Mouse (Mus musculus): ENCODE measurements at regions not wholly inside any gene's neighbourhood (a gene's known extent, or its start where the extent isn't known, plus 50 kb on each side); places are given as distances from the start of the nearest gene placed in this dataset.
"Not testable (repeated sequence)": the region's sequence is repeated elsewhere in the genome, so short reads cannot be mapped to it uniquely, and the experiment has no call there.

DNA sequence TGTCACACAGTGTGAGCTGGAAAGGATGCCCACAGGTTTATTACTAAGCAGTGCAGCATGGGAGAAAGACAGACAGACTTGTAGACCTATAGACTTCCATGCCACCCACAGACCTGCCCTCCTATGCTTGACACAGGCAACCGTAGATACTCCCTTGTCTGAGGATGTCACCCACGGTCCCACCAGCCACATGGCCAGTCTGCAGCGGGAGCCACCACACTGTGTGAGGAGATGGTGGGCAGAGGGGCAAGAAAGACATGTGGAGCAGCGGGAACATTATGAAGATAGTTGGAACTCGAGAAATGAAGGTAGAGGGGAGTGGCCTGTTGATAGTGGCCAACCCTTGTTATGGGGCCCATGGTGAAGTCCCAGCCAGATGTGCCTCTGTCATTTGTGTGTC, 244.0 kb upstream of the Tusc1 start:
- ATAC-seq (ENCODE audit: low TSS enrichment): no peak

DNA sequence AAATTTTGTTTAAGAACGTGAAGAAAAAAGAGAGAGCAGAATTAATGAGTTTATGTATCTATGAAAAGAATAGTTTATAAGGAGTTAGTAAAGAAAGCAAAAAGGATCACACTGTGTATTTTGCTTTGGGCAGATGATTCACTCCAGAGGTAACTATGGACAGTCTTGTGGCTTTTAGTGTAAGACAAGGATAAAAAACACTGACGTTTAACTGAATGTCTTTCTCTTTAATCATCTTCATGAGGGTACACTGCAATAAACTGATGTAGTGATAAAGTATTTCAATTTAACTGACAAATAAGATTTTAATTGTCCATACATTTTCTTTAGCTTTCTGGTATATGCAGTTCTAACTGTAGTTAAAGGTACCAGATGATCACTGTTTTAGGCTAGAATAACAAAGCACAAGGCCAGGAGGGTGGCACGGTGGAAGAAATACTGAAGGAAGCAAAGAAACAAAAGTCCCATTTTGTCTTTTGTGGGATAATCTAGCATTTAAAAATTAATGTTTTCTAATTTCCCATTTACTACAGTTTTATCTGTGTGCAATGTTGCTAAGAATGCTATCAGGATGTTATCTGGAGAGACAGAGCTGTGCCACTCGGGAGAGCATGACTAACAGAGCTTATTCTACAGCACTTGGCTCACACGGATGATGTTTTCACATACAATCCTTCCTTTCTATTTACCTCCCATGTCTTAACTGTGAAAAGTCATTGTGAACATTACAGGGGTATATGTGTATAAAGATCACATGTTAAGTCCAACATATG, 232.4 kb upstream of the Tusc1 start:
- no peak for ATAC-seq (ENCODE audit: low TSS enrichment)

- ATAC-seq (ENCODE audit: low TSS enrichment): no peak
These were observed 220.8 kb upstream of the Tusc1 start for GRCm38 (mm10) chr4:93555787-93556760.

GRCm38 (mm10) chr4:93555181-93555580, 219.9 kb upstream of the Tusc1 start:
- ATAC-seq (ENCODE audit: low TSS enrichment): not testable (repeated sequence)

DNA sequence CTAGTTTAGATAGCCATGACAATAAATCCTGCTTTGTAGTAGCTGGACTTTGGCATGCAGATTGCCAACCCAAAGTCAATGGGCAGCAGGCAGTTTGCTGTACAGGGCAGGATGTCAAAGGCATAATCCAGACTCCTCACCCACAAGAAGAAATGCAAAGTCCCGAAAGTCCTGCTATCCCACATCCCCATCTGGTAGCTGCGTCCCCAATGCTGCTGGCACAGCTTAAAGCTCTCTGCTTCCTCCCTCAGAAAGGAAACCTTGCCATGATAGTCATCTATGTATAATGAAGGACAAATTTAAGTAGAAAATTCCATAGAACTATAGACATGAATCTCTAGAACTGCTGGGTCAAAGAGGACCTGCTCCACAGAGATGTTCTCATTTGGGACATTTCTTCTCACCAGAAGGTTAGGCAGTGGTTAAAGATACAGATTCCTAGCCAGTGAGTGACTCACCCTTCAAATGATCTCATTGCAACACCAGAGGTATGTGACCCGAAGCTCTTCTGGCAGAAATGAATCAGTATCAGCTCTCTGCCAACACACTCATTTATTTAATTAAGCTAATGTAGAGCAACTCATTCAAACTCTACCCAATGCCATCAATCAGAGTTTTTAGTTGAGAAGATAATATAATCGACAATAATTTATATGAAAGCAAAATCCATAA, 217.3 kb upstream of the Tusc1 start:
- peak; percentile 65 for ATAC-seq (ENCODE audit: low TSS enrichment)

DNA sequence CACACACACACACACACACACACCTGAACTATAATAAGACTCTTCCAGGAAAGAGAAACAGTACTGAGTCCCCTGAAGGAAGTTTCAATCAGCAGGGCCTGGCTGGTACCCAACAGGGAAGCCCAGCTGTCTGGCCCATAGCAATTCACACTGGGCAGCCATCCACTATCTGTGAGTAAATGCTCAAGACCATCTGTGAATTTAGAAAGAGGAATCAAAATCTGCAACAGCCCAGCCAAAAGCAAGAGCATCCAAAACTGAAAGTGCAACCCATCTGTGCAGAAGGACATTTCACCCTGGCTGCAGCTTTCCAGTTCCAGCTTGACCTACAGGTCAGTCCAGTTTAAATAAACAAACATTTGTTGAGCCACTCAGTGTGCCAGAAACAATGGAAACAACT, 215.8 kb upstream of the Tusc1 start:
- peak; percentile 86 for ATAC-seq (ENCODE audit: low TSS enrichment)

GRCm38 (mm10) chr4:93540588-93540987, 205.3 kb upstream of the Tusc1 start:
- ATAC-seq (ENCODE audit: low TSS enrichment): no peak

GRCm38 (mm10) chr4:93527382-93527781, 192.1 kb upstream of the Tusc1 start:
- no peak for ATAC-seq (ENCODE audit: low TSS enrichment)

- no peak for ATAC-seq (ENCODE audit: low TSS enrichment)
These were observed 185.3 kb upstream of the Tusc1 start for GRCm38 (mm10) chr4:93520454-93521100.

- ATAC-seq (ENCODE audit: low TSS enrichment): no peak
These were observed 183.6 kb upstream of the Tusc1 start for GRCm38 (mm10) chr4:93518925-93519324.

GRCm38 (mm10) chr4:93510771-93511170, 175.5 kb upstream of the Tusc1 start:
- ATAC-seq (ENCODE audit: low TSS enrichment): no peak

- ATAC-seq (ENCODE audit: low TSS enrichment): no peak
These were observed 161.6 kb upstream of the Tusc1 start for GRCm38 (mm10) chr4:93496871-93497270.

DNA sequence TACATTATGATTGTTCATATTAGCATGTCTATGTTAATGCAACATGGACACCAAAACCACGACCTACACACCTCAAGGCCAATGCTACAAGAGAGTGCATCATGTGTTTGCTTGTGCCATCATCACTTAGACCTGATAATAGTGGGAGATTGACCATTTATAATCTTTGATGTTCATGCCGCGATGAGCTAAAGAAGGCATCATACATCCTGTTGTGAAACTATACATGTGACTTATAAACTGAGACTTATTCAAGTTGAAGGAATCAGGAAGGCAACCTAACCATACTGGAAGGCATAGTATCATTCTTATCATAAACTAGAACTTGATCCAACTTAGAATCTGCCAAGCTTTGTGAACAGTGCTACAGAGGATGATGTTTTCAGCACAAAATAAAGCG, 159.0 kb upstream of the Tusc1 start:
- ATAC-seq (ENCODE audit: low TSS enrichment): no peak

GRCm38 (mm10) chr4:93493905-93494304, 158.6 kb upstream of the Tusc1 start:
- no peak for ATAC-seq (ENCODE audit: low TSS enrichment)

DNA sequence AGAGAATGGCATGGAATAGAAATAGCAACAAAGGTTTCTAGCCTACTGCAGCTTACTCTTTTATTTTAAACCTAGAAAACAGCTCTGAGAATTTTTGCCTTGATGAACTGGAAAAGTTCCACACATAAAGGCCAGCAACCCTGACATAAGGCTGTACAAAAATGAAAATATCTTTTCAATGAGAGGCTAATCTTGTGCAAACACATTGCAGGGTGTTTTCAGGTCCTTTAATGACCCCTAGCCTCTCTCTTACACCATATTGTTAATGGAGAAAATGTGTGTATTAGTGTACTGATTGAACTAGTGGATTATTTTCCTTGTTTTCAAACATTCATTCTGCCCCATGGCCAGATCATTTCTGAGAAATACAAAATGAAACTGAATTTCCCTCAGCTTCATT, 158.0 kb upstream of the Tusc1 start:
- ATAC-seq (ENCODE audit: low TSS enrichment): no peak

- ATAC-seq (ENCODE audit: low TSS enrichment): no peak
These were observed 153.3 kb upstream of the Tusc1 start for GRCm38 (mm10) chr4:93488570-93488969.

DNA sequence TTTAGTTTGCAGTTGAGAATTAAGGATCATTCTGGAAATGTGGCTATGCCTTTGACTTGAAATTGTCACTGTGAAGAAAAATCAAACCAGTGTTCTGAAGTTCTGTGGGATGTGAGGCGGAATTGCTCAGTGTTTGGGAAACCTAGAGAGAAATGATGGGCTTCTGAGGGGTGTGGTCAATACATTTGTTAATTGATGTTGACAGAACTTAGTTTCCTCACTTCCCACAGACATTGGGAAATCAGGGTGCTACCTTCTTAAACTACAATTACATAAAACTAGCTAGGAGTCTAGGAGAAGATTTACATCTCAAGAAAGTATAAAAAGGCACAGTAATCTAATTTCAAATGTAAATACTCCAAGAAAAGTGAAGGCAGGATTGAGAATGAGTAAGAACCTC, 151.1 kb upstream of the Tusc1 start:
- ATAC-seq (ENCODE audit: low TSS enrichment): peak; percentile 52; the same call in 1 of the 2 replicates

DNA sequence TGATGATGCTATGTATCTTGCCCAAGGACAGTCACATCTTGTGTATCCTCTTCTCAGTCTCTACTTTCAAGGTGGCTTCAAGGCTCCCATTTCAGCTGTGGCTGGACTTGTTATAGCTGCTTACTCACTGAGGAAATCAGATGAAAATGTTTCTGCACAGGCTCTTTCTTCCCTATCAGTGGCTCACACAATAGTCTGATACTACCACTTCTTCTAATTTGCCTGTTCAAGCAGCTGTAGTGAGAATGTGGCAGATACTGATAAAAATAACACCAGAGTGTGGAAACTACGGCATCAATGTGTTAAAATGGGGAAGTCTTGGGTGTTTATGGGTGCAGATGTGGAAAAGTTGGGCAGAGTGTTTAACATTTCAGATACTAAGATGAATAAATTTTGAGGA, 145.9 kb upstream of the Tusc1 start:
- no peak for ATAC-seq (ENCODE audit: low TSS enrichment)

GRCm38 (mm10) chr4:93477189-93477767, 142.0 kb upstream of the Tusc1 start:
- ATAC-seq (ENCODE audit: low TSS enrichment): no peak

- no peak for ATAC-seq (ENCODE audit: low TSS enrichment)
These were observed 132.7 kb upstream of the Tusc1 start for GRCm38 (mm10) chr4:93467998-93468397.

DNA sequence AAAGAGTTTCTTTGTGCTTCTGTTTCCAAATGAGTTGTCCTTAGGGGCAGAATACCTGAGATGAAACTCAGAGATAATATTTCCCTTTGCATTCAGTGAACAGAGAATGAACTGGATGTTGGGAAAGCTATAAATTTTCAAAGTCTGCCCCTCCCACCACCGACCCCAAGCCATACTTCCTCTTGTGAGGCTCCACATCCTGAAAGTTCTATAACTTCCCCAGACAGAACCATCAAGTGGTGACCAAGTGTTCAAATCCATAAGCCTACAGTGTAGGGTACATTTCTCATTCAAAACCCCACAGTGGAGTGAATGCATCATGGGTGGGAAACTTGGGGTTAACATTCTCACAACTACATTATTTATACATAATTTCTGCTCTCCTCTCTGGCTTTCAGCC, 132.1 kb upstream of the Tusc1 start:
- ATAC-seq (ENCODE audit: low TSS enrichment): no peak
